Mouse (Mus musculus): ENCODE data around the gene Cacng2.

Gene Cacng2

GRCm38 (mm10) chr15:77952921-77953320 lies 166.9 kb downstream of the Cacng2 start:
- DNase-seq (ENCODE audit: low read depth, low spot score), result no peak

GRCm38 (mm10) chr15:77949061-77949460 lies 170.8 kb downstream of the Cacng2 start:
- no peak for DNase-seq (ENCODE audit: low read depth, low spot score)

GRCm38 (mm10) chr15:77945711-77946110 lies 174.1 kb downstream of the Cacng2 start:
- no peak for DNase-seq (ENCODE audit: low read depth, low spot score)

Measured in brain, embryonic 18.5 days (tissue).